Mouse (Mus musculus): ENCODE measurements around the gene Cdca7l.
"Not testable (repeated sequence)": the region's sequence is repeated elsewhere in the genome, so short reads cannot be mapped to it uniquely, and the experiment has no call there.

Cdca7l gene

DNA sequence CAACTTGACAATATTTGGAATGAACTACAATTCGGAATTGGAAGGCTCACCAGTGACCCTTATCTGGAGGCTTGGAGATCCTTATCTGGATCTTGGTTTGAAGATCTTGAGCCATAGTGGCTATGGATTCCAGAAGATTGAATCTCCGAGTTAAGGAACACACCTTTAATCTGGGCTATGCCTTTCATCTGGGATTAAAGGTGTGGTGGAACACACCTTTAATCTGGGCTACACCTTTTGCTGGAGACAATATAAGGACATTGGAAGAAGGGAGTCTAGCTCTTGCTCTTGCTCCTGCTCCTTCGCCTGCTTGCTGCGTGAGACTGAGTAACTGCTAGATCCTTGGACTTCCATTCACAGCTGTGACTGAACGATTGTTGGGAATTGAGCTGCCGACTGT, at the start of gene Cdca7l:
TSS of gene Cdca7l (plus strand) at position 301 of the 400 bp plus-strand sequence.
- not testable (repeated sequence) for DNase-seq (ENCODE audit: low read depth, low spot score)

- DNase-seq (ENCODE audit: low read depth, low spot score), result no peak
These were observed 48.1 kb upstream of the Cdca7l start for GRCm38 (mm10) chr12:117756010-117756409.

- DNase-seq (ENCODE audit: low read depth, low spot score), result no peak
These were observed 43.7 kb upstream of the Cdca7l start for GRCm38 (mm10) chr12:117760373-117760772.

GRCm38 (mm10) chr12:117760846-117761245, 43.2 kb upstream of the Cdca7l start:
- DNase-seq (ENCODE audit: low read depth, low spot score), result no peak

DNA sequence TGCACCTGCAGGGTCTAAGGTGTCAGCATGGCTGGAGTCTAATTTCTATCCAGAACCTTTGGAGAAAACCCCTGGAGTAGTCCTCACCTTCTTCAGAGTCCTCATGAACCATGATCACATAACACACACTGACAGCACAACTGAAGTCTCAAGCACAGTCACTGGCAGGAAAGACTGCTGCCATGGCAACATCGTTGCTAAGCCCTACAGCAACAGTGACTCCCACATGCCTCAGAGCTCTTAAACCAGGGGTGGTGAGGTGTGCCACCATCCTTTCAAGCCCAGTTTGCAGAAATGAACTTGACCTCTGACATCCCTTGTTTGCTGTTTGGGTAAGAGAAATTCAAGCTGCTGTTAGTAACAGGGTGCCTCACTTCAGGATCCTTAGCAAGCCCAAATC, 42.4 kb upstream of the Cdca7l start:
- no peak for DNase-seq (ENCODE audit: low read depth, low spot score)

GRCm38 (mm10) chr12:117763247-117763646, 40.8 kb upstream of the Cdca7l start:
- DNase-seq (ENCODE audit: low read depth, low spot score), result peak; percentile 18

DNA sequence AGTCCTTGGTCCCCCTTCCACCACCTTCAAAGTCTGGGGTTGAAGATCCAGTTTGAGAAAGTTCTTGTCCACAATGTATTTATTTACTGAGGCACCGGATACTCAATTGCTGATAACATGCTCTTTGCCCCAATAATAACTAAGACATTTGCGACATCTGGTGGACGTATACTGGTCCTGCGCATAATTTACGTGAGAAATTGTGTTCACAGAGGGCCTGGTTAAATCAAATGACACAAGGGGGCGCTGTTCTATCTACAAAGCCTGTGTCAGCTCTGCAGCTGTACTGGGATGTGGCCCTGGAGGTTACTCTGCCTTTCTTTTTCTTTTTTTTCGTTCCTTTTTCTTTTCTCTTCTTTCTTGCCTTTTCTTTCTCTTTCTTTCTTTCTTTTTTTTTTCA, 39.2 kb upstream of the Cdca7l start:
- DNase-seq (ENCODE audit: low read depth, low spot score), result peak; percentile 58

DNA sequence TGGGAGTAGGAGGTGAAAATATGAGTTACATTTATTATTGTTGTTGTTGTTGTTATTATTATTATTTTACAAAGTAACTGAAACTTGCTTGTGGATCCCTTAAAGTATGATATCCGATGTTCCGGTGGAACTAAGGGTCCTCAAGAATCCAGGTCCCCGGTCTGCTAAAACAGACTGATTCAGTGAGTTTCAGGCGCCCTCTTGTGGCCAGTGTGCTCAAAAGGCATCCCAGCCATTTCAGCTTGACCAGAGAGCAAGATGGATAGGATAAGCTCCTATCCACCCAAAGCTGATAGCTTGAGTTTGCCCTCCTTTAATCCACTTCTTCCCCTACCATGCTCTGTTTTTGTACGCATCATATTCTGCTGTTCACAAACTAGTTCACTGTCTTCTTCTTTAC, 35.0 kb upstream of the Cdca7l start:
- no peak for DNase-seq (ENCODE audit: low read depth, low spot score)

DNA sequence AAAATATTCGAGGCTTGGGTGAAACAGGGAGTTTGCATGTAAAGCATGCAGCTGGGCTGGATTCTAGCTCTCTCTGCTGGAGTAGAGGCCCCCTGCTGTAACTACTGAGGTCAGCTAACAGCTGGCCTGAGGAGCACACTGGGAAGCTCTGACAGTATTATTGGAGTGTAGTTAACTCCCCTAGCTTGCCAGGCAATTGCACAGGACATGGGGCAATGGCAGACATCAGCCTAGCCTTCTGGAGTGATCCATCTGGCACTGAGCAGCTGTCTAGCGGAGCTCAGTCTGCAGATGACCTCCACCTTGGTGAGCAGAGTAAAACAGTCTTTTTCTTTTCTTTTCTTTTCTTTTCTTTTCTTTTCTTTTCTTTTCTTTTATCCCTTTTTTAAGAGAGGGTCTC, 33.9 kb upstream of the Cdca7l start:
- no peak for DNase-seq (ENCODE audit: low read depth, low spot score)

- no peak for DNase-seq (ENCODE audit: low read depth, low spot score)
These were observed 32.9 kb upstream of the Cdca7l start for GRCm38 (mm10) chr12:117771156-117771555.

DNA sequence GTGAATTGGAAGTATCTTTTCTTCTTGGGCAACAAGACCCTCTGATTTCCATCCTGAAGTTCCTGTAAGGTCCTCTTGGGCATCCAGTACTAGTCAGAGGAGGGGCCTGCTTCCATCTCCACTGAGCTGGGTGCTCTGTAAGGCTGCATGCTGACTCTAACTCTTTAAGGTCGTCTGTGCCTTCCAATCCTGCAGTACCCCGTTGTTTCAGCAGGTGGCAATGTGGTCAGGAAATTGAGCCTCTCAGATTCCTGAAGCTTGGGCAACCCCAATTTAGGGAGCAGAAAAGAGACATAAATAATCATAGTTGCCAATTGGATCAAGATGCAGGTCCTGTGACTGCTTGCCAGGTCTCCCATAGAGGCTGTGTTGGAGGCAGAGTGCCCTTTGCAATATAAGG, 31.5 kb upstream of the Cdca7l start:
- no peak for DNase-seq (ENCODE audit: low read depth, low spot score)

GRCm38 (mm10) chr12:117776841-117777240, 27.2 kb upstream of the Cdca7l start:
- DNase-seq (ENCODE audit: low read depth, low spot score), result no peak

GRCm38 (mm10) chr12:117781360-117781759, 22.7 kb upstream of the Cdca7l start:
- no peak for DNase-seq (ENCODE audit: low read depth, low spot score)

- DNase-seq (ENCODE audit: low read depth, low spot score), result no peak
These were observed 20.7 kb upstream of the Cdca7l start for GRCm38 (mm10) chr12:117783426-117783825.

DNA sequence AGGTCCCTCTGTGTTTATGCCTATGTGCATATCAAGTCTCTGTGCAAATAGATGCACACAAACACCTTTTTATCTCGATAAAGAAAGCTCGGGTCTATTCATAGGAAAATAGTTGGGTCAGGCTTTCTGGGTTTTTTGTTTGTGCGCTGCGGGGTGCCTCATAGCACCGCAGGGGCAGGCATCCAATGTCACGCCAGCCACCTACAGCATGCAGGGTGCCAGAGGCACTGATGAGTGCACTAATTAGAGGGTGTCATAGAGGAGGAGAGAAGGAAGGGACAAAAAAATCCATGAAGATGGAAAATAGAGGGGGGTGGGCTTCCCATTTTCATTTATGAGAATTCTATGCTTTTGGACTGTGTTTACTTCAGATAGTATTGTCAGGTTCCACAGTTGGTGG, 17.5 kb upstream of the Cdca7l start:
- no peak for DNase-seq (ENCODE audit: low read depth, low spot score)

DNA sequence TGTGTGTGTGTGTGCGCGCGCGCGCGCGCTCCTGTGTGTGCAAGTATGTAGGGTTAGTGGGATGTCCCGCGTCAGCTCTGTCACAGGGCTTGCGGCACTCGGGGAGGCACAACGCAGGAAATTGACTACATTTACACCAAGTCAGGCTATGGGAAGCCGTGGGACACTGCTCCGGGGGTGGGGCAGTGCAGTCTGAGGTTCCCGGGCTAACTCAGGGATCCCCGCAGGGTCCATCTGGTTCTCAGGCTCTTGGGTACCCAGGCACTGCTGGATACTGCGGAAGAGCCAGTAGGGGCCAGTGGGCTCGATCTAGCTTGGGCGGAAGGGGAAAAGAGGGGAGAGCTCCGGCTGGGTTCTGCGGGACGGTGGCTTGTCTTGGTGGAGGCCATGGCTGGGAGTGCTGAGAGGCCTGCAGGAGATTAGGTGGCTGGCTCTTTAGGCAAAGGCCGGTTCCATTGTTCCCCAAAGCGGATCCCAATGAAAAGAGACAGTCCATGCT, 15.5 kb upstream of the Cdca7l start:
- no peak for DNase-seq (ENCODE audit: low read depth, low spot score)

DNA sequence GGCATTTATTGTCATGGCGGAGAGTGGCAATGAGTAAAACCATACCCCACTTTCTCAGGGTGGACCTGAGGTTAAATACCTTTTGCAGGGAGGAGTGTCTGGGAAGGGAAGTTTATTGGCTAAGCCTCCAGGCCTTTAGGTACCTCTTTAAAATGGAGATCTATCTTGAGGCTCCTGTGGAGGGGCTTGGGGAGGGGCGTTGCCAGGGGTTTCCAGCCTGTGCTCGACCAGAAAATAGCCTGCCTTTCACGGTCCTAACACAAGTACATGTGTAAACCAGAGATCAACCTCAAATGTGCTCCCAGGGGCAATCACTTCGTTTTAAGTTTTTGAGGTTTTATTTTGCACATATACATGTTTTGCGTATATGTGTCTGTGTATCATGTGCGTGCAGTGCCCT, 15.1 kb upstream of the Cdca7l start:
- DNase-seq (ENCODE audit: low read depth, low spot score), result no peak

- DNase-seq (ENCODE audit: low read depth, low spot score), result no peak
These were observed 8.8 kb upstream of the Cdca7l start for GRCm38 (mm10) chr12:117795303-117795702.

GRCm38 (mm10) chr12:117805576-117805975, 1.5 kb downstream of the Cdca7l start:
- no peak for DNase-seq (ENCODE audit: low read depth, low spot score)

GRCm38 (mm10) chr12:117806007-117806451, 1.9 kb downstream of the Cdca7l start:
- DNase-seq (ENCODE audit: low read depth, low spot score), result no peak

GRCm38 (mm10) chr12:117806470-117806869, 2.4 kb downstream of the Cdca7l start:
- DNase-seq (ENCODE audit: low read depth, low spot score), result no peak

GRCm38 (mm10) chr12:117807637-117808036, 3.5 kb downstream of the Cdca7l start:
- DNase-seq (ENCODE audit: low read depth, low spot score), result no peak

- DNase-seq (ENCODE audit: low read depth, low spot score), result no peak
These were observed 4.6 kb downstream of the Cdca7l start for GRCm38 (mm10) chr12:117808355-117809326.

Data from skeletal muscle tissue, adult 2 months (tissue).